Mouse (Mus musculus) heart, embryonic 14.5 days (tissue): Measurements from ENCODE around the gene Chil1. TPM values are rescaled to one million over a fixed set of nuclear protein-coding genes. Genes with fewer than 3 reads are reported as not detected.

Source experiments
- ATAC-seq: fragments of 200-750 bp; cut with Nextera tagmentation; 2 replicates; pipeline ENCODE4 v1.8.0; 2017; ENCODE audit warnings: low read depth, moderate TSS enrichment; ENCODE audit not compliant: insufficient number of reproducible peaks, insufficient read depth, low FRiP score
- H3K27ac ChIP-seq, 2 experiments: fragments of 200-500 bp in 1 of 2; fragments of 300-500 bp in 1 of 2; sonication (generic) in 1 of 2; replicated peaks in 1 of 2; 2 replicates each; pipeline ENCODE4 v1.5.1; 2012 to 2014; ENCODE audit warnings: low read depth in 2 of 2, low read length in 2 of 2, control low read depth in 1 of 2, mild to moderate bottlenecking in 1 of 2, mixed read lengths in 1 of 2; ENCODE audit not compliant: control insufficient read depth in 1 of 2, insufficient read depth in 1 of 2
- H3K27me3 ChIP-seq: fragments of 300-500 bp; sonication (generic); 2 replicates; pipeline ENCODE4 v1.6.1; 2014; ENCODE audit warnings: mild to moderate bottlenecking, low read length, control low read depth; ENCODE audit not compliant: control insufficient read depth, insufficient read depth
- H3K36me3 ChIP-seq: fragments of 300-500 bp; sonication (generic); 2 replicates; pipeline ENCODE4 v1.6.1; 2014; ENCODE audit warnings: mild to moderate bottlenecking, control low read depth, low read length, mixed read lengths; ENCODE audit not compliant: control insufficient read depth, insufficient read depth
- H3K4me1 ChIP-seq, 2 experiments: fragments of 200-500 bp in 1 of 2; fragments of 300-500 bp in 1 of 2; sonication (generic) in 1 of 2; 2 replicates each; pipeline ENCODE4 v1.6.1; 2012 to 2014; ENCODE audit warnings: low read length in 2 of 2, control low read depth in 1 of 2, mixed read lengths in 1 of 2; ENCODE audit not compliant: control insufficient read depth in 2 of 2, insufficient read depth in 2 of 2
- H3K4me2 ChIP-seq: fragments of 300-500 bp; sonication (generic); 2 replicates; pipeline ENCODE4 v1.6.1; 2014; ENCODE audit warnings: mild to moderate bottlenecking, low read length
- H3K4me3 ChIP-seq, 2 experiments: fragments of 200-500 bp in 1 of 2; fragments of 300-500 bp in 1 of 2; sonication (generic) in 1 of 2; 2 replicates each; pipeline ENCODE4 v1.5.1; 2012 to 2014; ENCODE audit warnings: low read length in 2 of 2, mild to moderate bottlenecking in 2 of 2, control low read depth in 1 of 2, low read depth in 1 of 2, moderate library complexity in 1 of 2; ENCODE audit not compliant: control insufficient read depth in 1 of 2, insufficient read depth in 1 of 2
- H3K9ac ChIP-seq: fragments of 300-500 bp; sonication (generic); 2 replicates; pipeline ENCODE4 v1.6.1; 2014; ENCODE audit warnings: mild to moderate bottlenecking, low read length
- H3K9me3 ChIP-seq: fragments of 300-500 bp; sonication (generic); 2 replicates; pipeline ENCODE4 v1.6.1; 2016; ENCODE audit warnings: low read length, control low read depth; ENCODE audit not compliant: control insufficient read depth
- WGBS: fragments of 180-500 bp; shearing (Covaris S2); extraction: QIAGEN DNeasy Blood & Tissue Kit; methylation state at CpG from one replicate; pipeline ENCODE4 v1.1.7; 2014; 5-methylcytosine and 5-hydroxymethylcytosine counted together
- polyA plus RNA-seq: library from polyadenylated mRNA; unstranded; fragments of >200 nt; fragmentation: Nextera tagmentation; extraction: Ambion mirVana; gene quantifications from 2 replicates; pipeline ENCODE4 v1.2.1, GENCODE M21; 2014

Chil1 gene
- polyA plus RNA-seq, 1 experiment from 2014 or later: 1.5 TPM

GRCm38 (mm10) chr1:134232778-134233531 is 51.0 kb downstream of the Chil1 start:
- no peaks in the 10 kb centered on the region for H3K9me3 ChIP-seq
- peak overlapping the region; percentile 19 to 80; a peak in 3 of 4 replicates for H3K27ac ChIP-seq
- peak; percentile 48; the same call in 1 of the 2 replicates for ATAC-seq
- WGBS: 30% methylated on average over 12 of the region's 12 CpGs
- no peaks in the 10 kb centered on the region for H3K36me3 ChIP-seq
- H3K4me1 ChIP-seq: peaks cover 46 to 47% of the 10 kb centered on the region in 2 experiments
- peaks cover 26% of the 10 kb centered on the region for H3K27me3 ChIP-seq
- H3K9ac ChIP-seq: peak overlapping the region; percentile 70
- H3K4me3 ChIP-seq: peak overlapping the region; percentile 41 to 44; a peak in 1 of 4 replicates
- H3K4me2 ChIP-seq: peak overlapping the region; percentile 93

GRCm38 (mm10) chr1:134233681-134234454 is 51.9 kb downstream of the Chil1 start:
- Histone ChIP-seq H3K36me3 (no peaks in the 10 kb centered on the region), H3K9ac (peak overlapping the region; percentile 70), H3K4me1 (peaks cover 46 to 47% of the 10 kb centered on the region in 2 experiments), H3K4me3 (peak overlapping the region; percentile 41 to 44), H3K27me3 (peaks cover 26% of the 10 kb centered on the region), H3K27ac (peak overlapping the region; percentile 1 to 80; a peak in 3 of 4 replicates), H3K9me3 (no peaks in the 10 kb centered on the region), H3K4me2 (peak overlapping the region; percentile 93)
- 49% methylated on average over 19 of the region's 19 CpGs for WGBS
- no peak for ATAC-seq

- H3K36me3 ChIP-seq: no peaks in the 10 kb centered on the region
- peaks cover 26% of the 10 kb centered on the region for H3K27me3 ChIP-seq
- peak; percentile 58; the same call in 1 of the 2 replicates for ATAC-seq
- peak overlapping the region; percentile 93 for H3K4me2 ChIP-seq
- H3K4me1 ChIP-seq: peaks cover 46 to 47% of the 10 kb centered on the region in 2 experiments
- no peaks in the 10 kb centered on the region for H3K9me3 ChIP-seq
- peak overlapping the region; percentile 41 to 44 for H3K4me3 ChIP-seq
- peak overlapping the region; percentile 70 for H3K9ac ChIP-seq
- peak overlapping the region; percentile 47 to 80; a peak in 3 of 4 replicates for H3K27ac ChIP-seq
- under 1% methylated on average over 41 of the region's 41 CpGs for WGBS
Observed at GRCm38 (mm10) chr1:134234455-134235390, 52.7 kb downstream of the Chil1 start.

- H3K4me1 ChIP-seq: peaks cover 43% of the 10 kb centered on the region in 2 experiments
- H3K27me3 ChIP-seq: peaks cover 26% of the 10 kb centered on the region
- no peaks in the 10 kb centered on the region for H3K36me3 ChIP-seq
- WGBS: 1% methylated on average over 36 of the region's 37 CpGs
- no peaks in the 10 kb centered on the region for H3K9me3 ChIP-seq
- H3K4me3 ChIP-seq: peak within 1 kb of the TSS; percentile 41 to 44
- peak within 1 kb of the TSS; percentile 47 to 80; a peak in 3 of 4 replicates for H3K27ac ChIP-seq
- peak within 1 kb of the TSS; percentile 93 for H3K4me2 ChIP-seq
- ATAC-seq: no peak
- peak within 1 kb of the TSS; percentile 70 for H3K9ac ChIP-seq
Observed at GRCm38 (mm10) chr1:134235391-134235921, 53.5 kb downstream of the Chil1 start, which contains the start of gene Adora1. Gene Adora1, minus strand, starts transcription at chr1:134235431.

- H3K27me3 ChIP-seq: peaks cover 26% of the 10 kb centered on the region
- H3K4me1 ChIP-seq: peaks cover 37 to 39% of the 10 kb centered on the region in 2 experiments
- H3K27ac ChIP-seq: no peak overlapping the region
- H3K36me3 ChIP-seq: no peaks in the 10 kb centered on the region
- WGBS: 47% methylated on average over 3 of the region's 3 CpGs
- H3K4me3 ChIP-seq: no peak overlapping the region
- no peak for ATAC-seq
- no peaks in the 10 kb centered on the region for H3K9me3 ChIP-seq
- no peak overlapping the region for H3K9ac ChIP-seq
- H3K4me2 ChIP-seq: no peak overlapping the region; the same call in 1 of the 2 replicates
Observed at GRCm38 (mm10) chr1:134236142-134236541, 54.2 kb downstream of the Chil1 start.

- H3K4me1 ChIP-seq: peaks cover 31 to 37% of the 10 kb centered on the region in 2 experiments
- 72% methylated on average over 3 of the region's 3 CpGs for WGBS
Observed at GRCm38 (mm10) chr1:134237438-134237837, 55.5 kb downstream of the Chil1 start.

More at GRCm38 (mm10) chr1:134237438-134237837, 55.5 kb downstream of the Chil1 start:
- Histone ChIP-seq H3K27ac (no peak overlapping the region), H3K4me3 (no peak overlapping the region), H3K27me3 (peaks cover 26% of the 10 kb centered on the region), H3K4me2 (no peak overlapping the region), H3K36me3 (no peaks in the 10 kb centered on the region), H3K9me3 (no peaks in the 10 kb centered on the region), H3K9ac (no peak overlapping the region)
- no peak for ATAC-seq
